Mouse (Mus musculus) MEL (cell line): ENCODE results near the gene Lmod3. TPM values are rescaled to one million over a fixed set of nuclear protein-coding genes. Genes with fewer than 3 reads are reported as not detected.

ENCODE experiments used
- DNase-seq: peaks from one replicate; pipeline ENCODE4 v3.0.0; 2011; ENCODE audit warnings: low read depth, low spot score
- H3K27ac ChIP-seq: 2 replicates; pipeline ENCODE4 v1.5.1; 2012; ENCODE audit warnings: low read depth, mild to moderate bottlenecking, control low read depth, low read length, moderate library complexity; ENCODE audit not compliant: control insufficient read depth
- H3K27me3 ChIP-seq, 2 experiments: fragments of 150-350 bp in 1 of 2; sonication (generic) in 1 of 2; 2 replicates each; pipeline ENCODE4 v1.6.1; 2012; ENCODE audit warnings: low read length in 2 of 2, mild to moderate bottlenecking in 2 of 2, improper control_type of control experiment in 1 of 2, moderate library complexity in 1 of 2; ENCODE audit not compliant: insufficient read depth in 2 of 2, control insufficient read depth in 1 of 2
- H3K36me3 ChIP-seq, 2 experiments: 2 replicates each; pipeline ENCODE4 v1.6.1; 2012 to 2014; ENCODE audit warnings: low read length in 2 of 2, improper control_type of control experiment in 1 of 2, inconsistent platforms in 1 of 2, mild to moderate bottlenecking in 1 of 2; ENCODE audit not compliant: insufficient read depth in 2 of 2, control insufficient read depth in 1 of 2
- H3K4me1 ChIP-seq, 2 experiments: fragments of 150-350 bp in 1 of 2; sonication (generic) in 1 of 2; 2 replicates each; pipeline ENCODE4 v1.6.1; 2012; ENCODE audit warnings: low read length in 2 of 2, improper control_type of control experiment in 1 of 2, mild to moderate bottlenecking in 1 of 2; ENCODE audit not compliant: insufficient read depth in 2 of 2, control insufficient read depth in 1 of 2
- H3K4me3 ChIP-seq, 2 experiments: fragments of 150-350 bp in 1 of 2; sonication (generic) in 1 of 2; 2 replicates each; pipeline ENCODE4 v1.5.1; 2012; ENCODE audit warnings: low read depth in 2 of 2, low read length in 2 of 2, mild to moderate bottlenecking in 2 of 2, moderate library complexity in 2 of 2, control low read depth in 1 of 2, improper control_type of control experiment in 1 of 2; ENCODE audit not compliant: control insufficient read depth in 1 of 2, insufficient read depth in 1 of 2
- H3K79me2 ChIP-seq: 2 replicates; pipeline ENCODE4 v1.6.1; 2012; ENCODE audit warnings: mild to moderate bottlenecking, low read length, moderate library complexity; ENCODE audit not compliant: control insufficient read depth, poor library complexity, insufficient read depth
- H3K9ac ChIP-seq: 2 replicates; pipeline ENCODE4 v1.6.1; 2012; ENCODE audit warnings: low read depth, mild to moderate bottlenecking, control low read depth, low read length, moderate library complexity; ENCODE audit not compliant: control insufficient read depth, poor library complexity, severe bottlenecking
- H3K9me3 ChIP-seq: fragments of 150-350 bp; sonication (generic); replicated peaks from 2 replicates; pipeline ENCODE4 v1.6.1; 2012; ENCODE audit warnings: mild to moderate bottlenecking, low read length, improper control_type of control experiment, moderate library complexity; ENCODE audit not compliant: insufficient read depth
- CHD1 ChIP-seq: IDR thresholded peaks from 2 replicates; pipeline ENCODE4 v1.6.1; 2012; ENCODE audit warnings: low read depth, mild to moderate bottlenecking, inconsistent platforms, low read length, improper control_type of control experiment
- CHD2 ChIP-seq: IDR thresholded peaks from 2 replicates; pipeline ENCODE4 v1.6.1; 2011; ENCODE audit warnings: low read length, improper control_type of control experiment
- CTCF ChIP-seq, 3 experiments: IDR thresholded peaks in 2 of 3; conservative IDR thresholded peaks in 1 of 3; 2 replicates each; pipeline ENCODE4 v1.5.1; 2011 to 2012; ENCODE audit warnings: low read length in 3 of 3, low read depth in 2 of 3, mild to moderate bottlenecking in 2 of 3, improper control_type of control experiment in 1 of 3, inconsistent platforms in 1 of 3, mixed read lengths in 1 of 3, moderate library complexity in 1 of 3; ENCODE audit not compliant: control insufficient read depth in 1 of 3, insufficient read depth in 1 of 3, poor library complexity in 1 of 3, severe bottlenecking in 1 of 3
- E2F4 ChIP-seq: IDR thresholded peaks from 2 replicates; pipeline ENCODE4 v1.6.1; 2011; ENCODE audit warnings: low read depth, low read length, improper control_type of control experiment, borderline replicate concordance
- GABPA ChIP-seq: IDR thresholded peaks from 2 replicates; pipeline ENCODE4 v1.6.1; 2012; ENCODE audit warnings: low read depth, mild to moderate bottlenecking, inconsistent platforms, low read length, improper control_type of control experiment, moderate library complexity
- HCFC1 ChIP-seq: IDR thresholded peaks from 2 replicates; pipeline ENCODE4 v1.6.1; 2012; ENCODE audit warnings: low read depth, mild to moderate bottlenecking, inconsistent platforms, low read length, improper control_type of control experiment, moderate library complexity
- KAT2A ChIP-seq: conservative IDR thresholded peaks from 2 replicates; pipeline ENCODE4 v1.6.1; 2012; ENCODE audit warnings: low read depth, low read length, improper control_type of control experiment, inconsistent platforms
- MAFK ChIP-seq: IDR thresholded peaks from 2 replicates; pipeline ENCODE4 v1.6.1; 2011; ENCODE audit warnings: low read depth, mild to moderate bottlenecking, low read length, improper control_type of control experiment, borderline replicate concordance
- MAX ChIP-seq: IDR thresholded peaks from 2 replicates; pipeline ENCODE4 v1.6.1; 2011; ENCODE audit warnings: low read length, improper control_type of control experiment
- MEF2A ChIP-seq: IDR thresholded peaks from 2 replicates; pipeline ENCODE4 v1.6.1; 2014; ENCODE audit warnings: low read depth, mild to moderate bottlenecking, inconsistent platforms, low read length, improper control_type of control experiment; ENCODE audit not compliant: poor library complexity, insufficient replicate concordance, severe bottlenecking; ENCODE audit errors: extremely low read depth
- MXI1 ChIP-seq: IDR thresholded peaks from 2 replicates; pipeline ENCODE4 v1.6.1; 2011; ENCODE audit warnings: mild to moderate bottlenecking, low read depth, low read length, improper control_type of control experiment
- MYB ChIP-seq: IDR thresholded peaks from 2 replicates; pipeline ENCODE4 v1.6.1; 2011; ENCODE audit warnings: mild to moderate bottlenecking, low read depth, low read length, improper control_type of control experiment
- MYC ChIP-seq: IDR thresholded peaks from 2 replicates; pipeline ENCODE4 v1.6.1; 2011; ENCODE audit warnings: low read depth, mild to moderate bottlenecking, low read length, improper control_type of control experiment, moderate library complexity
- NELFE ChIP-seq: IDR thresholded peaks from 2 replicates; pipeline ENCODE4 v1.6.1; 2011; ENCODE audit warnings: low read depth, low read length, improper control_type of control experiment
- POLR2A ChIP-seq, 2 experiments: IDR thresholded peaks; 2 replicates each; pipeline ENCODE4 v1.6.1; 2011 to 2012; ENCODE audit warnings: low read length in 2 of 2, mild to moderate bottlenecking in 2 of 2, control low read depth in 1 of 2, improper control_type of control experiment in 1 of 2, low read depth in 1 of 2, moderate library complexity in 1 of 2; ENCODE audit not compliant: control insufficient read depth in 1 of 2, insufficient read depth in 1 of 2, poor library complexity in 1 of 2
- POLR2AphosphoS5 ChIP-seq: IDR thresholded peaks from 2 replicates; pipeline ENCODE4 v1.6.1; 2012; ENCODE audit warnings: low read depth, borderline replicate concordance, mild to moderate bottlenecking, inconsistent platforms, low read length, moderate library complexity, mixed read lengths
- RAD21 ChIP-seq: IDR thresholded peaks from 2 replicates; pipeline ENCODE4 v1.6.1; 2011; ENCODE audit warnings: mild to moderate bottlenecking, low read depth, low read length, improper control_type of control experiment
- SIN3A ChIP-seq: IDR thresholded peaks from 2 replicates; pipeline ENCODE4 v1.6.1; 2012; ENCODE audit warnings: low read length, improper control_type of control experiment, inconsistent platforms
- SMC3 ChIP-seq: IDR thresholded peaks from 2 replicates; pipeline ENCODE4 v1.6.1; 2011; ENCODE audit warnings: low read depth, low read length, improper control_type of control experiment
- TBP ChIP-seq: IDR thresholded peaks from 2 replicates; pipeline ENCODE4 v1.8.0; 2011; ENCODE audit warnings: low read depth, low read length, improper control_type of control experiment
- TCF12 ChIP-seq: IDR thresholded peaks from 2 replicates; pipeline ENCODE4 v1.6.1; 2014; ENCODE audit warnings: low read depth, mild to moderate bottlenecking, inconsistent platforms, low read length, improper control_type of control experiment, moderate library complexity
- UBTF ChIP-seq: IDR thresholded peaks from 2 replicates; pipeline ENCODE4 v1.6.1; 2012; ENCODE audit warnings: low read depth, mild to moderate bottlenecking, inconsistent platforms, low read length, improper control_type of control experiment, moderate library complexity, borderline replicate concordance; ENCODE audit not compliant: insufficient read depth
- USF1 ChIP-seq: IDR thresholded peaks from 2 replicates; pipeline ENCODE4 v1.6.1; 2014; ENCODE audit warnings: low read depth, mild to moderate bottlenecking, inconsistent platforms, low read length, improper control_type of control experiment, moderate library complexity
- ZKSCAN1 ChIP-seq: IDR thresholded peaks from 2 replicates; pipeline ENCODE4 v1.6.1; 2012; ENCODE audit warnings: low read depth, mild to moderate bottlenecking, inconsistent platforms, low read length, improper control_type of control experiment, moderate library complexity
- ZMIZ1 ChIP-seq: IDR thresholded peaks from 2 replicates; pipeline ENCODE4 v1.6.1; 2012; ENCODE audit warnings: low read depth, mild to moderate bottlenecking, inconsistent platforms, low read length, improper control_type of control experiment, moderate library complexity
- polyA plus RNA-seq, 2 experiments: library from polyadenylated mRNA; stranded (reverse) in 1 of 2; unstranded in 1 of 2; fragments of >175 nt in 1 of 2; fragments of >200 nt in 1 of 2; gene quantifications; 2 replicates each; pipeline versions ENCODE4 v1.2.1 to v1.2.4; 2012; ENCODE audit warnings: low replicate concordance in 2 of 2, low read depth in 1 of 2; ENCODE audit not compliant: insufficient read length in 2 of 2, insufficient read depth in 1 of 2, missing spikeins in 1 of 2
- total RNA-seq: library from RNA; depleted of rRNA; stranded (reverse); fragments of 300-350 nt; gene quantifications from 2 replicates; pipeline ENCODE4 v1.2.3, GENCODE M21; 2012

Lmod3 gene
- total and polyA plus RNA-seq, 3 experiments, result not detected

- Histone ChIP-seq H3K36me3 (peaks cover 0 to 3% of the 10 kb centered on the region in 2 experiments; a peak in 3 of 4 replicates), H3K27me3 (no peaks in the 10 kb centered on the region), H3K4me3 (no peak overlapping the region), H3K27ac (no peak overlapping the region), H3K79me2 (no peaks in the 10 kb centered on the region), H3K9me3 (no peaks in the 10 kb centered on the region), H3K9ac (no peak overlapping the region), H3K4me1 (no peaks in the 10 kb centered on the region)
- no peak for DNase-seq
- TF ChIP-seq MXI1, result no peak
- no peak for TF ChIP-seq USF1
- TF ChIP-seq CHD2, result no peak
- TF ChIP-seq NELFE, result no peak
- no peak for TF ChIP-seq CHD1
- TF ChIP-seq GABPA, result no peak
- TF ChIP-seq TCF12, result no peak
- TF ChIP-seq RAD21, result no peak
- TF ChIP-seq KAT2A, result no peak
- TF ChIP-seq HCFC1, result no peak
- no peak for TF ChIP-seq ZKSCAN1
- no peak for TF ChIP-seq SIN3A
- TF ChIP-seq MYC, result no peak
- no peak for TF ChIP-seq ZMIZ1
Observed at GRCm38 (mm10) chr6:97236088-97236487, 16.5 kb downstream of the Lmod3 start.

GRCm38 (mm10) chr6:97234911-97235668 lies 17.5 kb downstream of the Lmod3 start:
- Histone ChIP-seq H3K27ac (no peak overlapping the region), H3K79me2 (no peaks in the 10 kb centered on the region), H3K4me3 (no peak overlapping the region), H3K9me3 (no peaks in the 10 kb centered on the region), H3K27me3 (no peaks in the 10 kb centered on the region), H3K9ac (no peak overlapping the region), H3K4me1 (no peaks in the 10 kb centered on the region), H3K36me3 (peaks cover 0 to 3% of the 10 kb centered on the region in 2 experiments; a peak in 3 of 4 replicates)
- DNase-seq, result no peak
- TF ChIP-seq MAX, result no peak
- TF ChIP-seq E2F4, result no peak
- no peak for TF ChIP-seq NELFE
- TF ChIP-seq POLR2AphosphoS5, result no peak
- no peak for TF ChIP-seq UBTF
- no peak for TF ChIP-seq POLR2A (IDR thresholded peaks at IDR 0.05; ENCODE audit: control insufficient read depth in 1 of 2, insufficient read depth in 1 of 2, low read depth in 1 of 2, low read length in 2 of 2, poor library complexity in 1 of 2)
- no peak for TF ChIP-seq CHD1
- no peak for TF ChIP-seq MAFK
- no peak for TF ChIP-seq CHD2
- no peak for TF ChIP-seq HCFC1
- no peak for TF ChIP-seq CTCF (IDR thresholded peaks at IDR 0.05 in 2 of 3, conservative IDR thresholded peaks at IDR 0.05 in 1 of 3; ENCODE audit: control insufficient read depth in 1 of 3, insufficient read depth in 1 of 3, low read depth in 2 of 3, low read length in 3 of 3, poor library complexity in 1 of 3, severe bottlenecking in 1 of 3)
- no peak for TF ChIP-seq USF1
- TF ChIP-seq SMC3, result no peak
- TF ChIP-seq MEF2A, result no peak
- TF ChIP-seq TBP, result no peak
- no peak for TF ChIP-seq MYB
